Mouse (Mus musculus) forebrain, embryonic 14.5 days (tissue): ENCODE data around the gene Gm17304. TPM values are rescaled to one million over a fixed set of nuclear protein-coding genes. Genes with fewer than 3 reads are reported as not detected.
A peak's percentile ranks its signal among the peaks of the same experiment; 100 is the strongest.

Experiments
- ATAC-seq: fragments of 200-750 bp; cut with Nextera tagmentation; 2 replicates; pipeline ENCODE4 v1.8.0; 2017; ENCODE audit warnings: mild to moderate bottlenecking, moderate library complexity
- DNase-seq: peaks from one replicate; pipeline ENCODE4 v3.0.0-alpha.2; 2015; ENCODE audit warnings: low spot score
- H3K27ac ChIP-seq: fragments of 300-500 bp; sonication (generic); 2 replicates; pipeline ENCODE4 v1.5.1; 2014; ENCODE audit warnings: low read depth, mild to moderate bottlenecking, control low read depth, low read length, moderate library complexity
- H3K27me3 ChIP-seq: fragments of 300-500 bp; sonication (generic); replicated peaks from 2 replicates; pipeline ENCODE4 v1.6.1; 2014; ENCODE audit warnings: low read length, control low read depth, mixed read lengths; ENCODE audit not compliant: control insufficient read depth, insufficient read depth
- H3K36me3 ChIP-seq: fragments of 300-500 bp; sonication (generic); 2 replicates; pipeline ENCODE4 v1.6.1; 2014; ENCODE audit warnings: low read length, control low read depth; ENCODE audit not compliant: control insufficient read depth, insufficient read depth
- H3K4me1 ChIP-seq: fragments of 300-500 bp; sonication (generic); 2 replicates; pipeline ENCODE4 v1.6.1; 2014; ENCODE audit warnings: antibody characterized with exemption, low read length, control low read depth; ENCODE audit not compliant: control insufficient read depth, insufficient read depth
- H3K4me2 ChIP-seq: fragments of 300-500 bp; sonication (generic); 2 replicates; pipeline ENCODE4 v1.6.1; 2014; ENCODE audit warnings: mild to moderate bottlenecking, control low read depth, low read length
- H3K4me3 ChIP-seq: fragments of 300-500 bp; sonication (generic); 2 replicates; pipeline ENCODE4 v1.5.1; 2014; ENCODE audit warnings: low read depth, low read length, control low read depth
- H3K9ac ChIP-seq: fragments of 300-500 bp; sonication (generic); 2 replicates; pipeline ENCODE4 v1.6.1; 2014; ENCODE audit warnings: mild to moderate bottlenecking, low read length, control low read depth, moderate library complexity
- H3K9me3 ChIP-seq: fragments of 300-500 bp; sonication (generic); replicated peaks from 2 replicates; pipeline ENCODE4 v1.6.1; 2016; ENCODE audit warnings: low read length, control low read depth, mixed read lengths; ENCODE audit not compliant: control insufficient read depth
- WGBS: fragments of 180-500 bp; shearing (Covaris S2); extraction: QIAGEN DNeasy Blood & Tissue Kit; methylation state at CpG from one replicate; pipeline ENCODE4 v1.1.7; 2014; 5-methylcytosine and 5-hydroxymethylcytosine counted together
- polyA plus RNA-seq: library from polyadenylated mRNA; unstranded; fragments of >200 nt; fragmentation: Nextera tagmentation; extraction: Ambion mirVana; gene quantifications from 2 replicates; pipeline ENCODE4 v1.2.1, GENCODE M21; 2014

Gene Gm17304
- polyA plus RNA-seq, 1 experiment from 2014 or later, result not detected

GRCm38 (mm10) chr5:106580943-106581342, 28.0 kb upstream of the Gm17304 start:
- peaks cover 10% of the 10 kb centered on the region; the same call in 1 of the 2 replicates for H3K4me1 ChIP-seq
- ATAC-seq (no peak), DNase-seq (no peak)
- WGBS, result 85% methylated on average over 7 of the region's 7 CpGs
- H3K27ac ChIP-seq, result no peak overlapping the region
- H3K36me3 ChIP-seq, result no peaks in the 10 kb centered on the region
- H3K9ac ChIP-seq, result no peak overlapping the region
- peaks cover 42% of the 10 kb centered on the region for H3K27me3 ChIP-seq
- no peaks in the 10 kb centered on the region for H3K9me3 ChIP-seq
- H3K4me3 ChIP-seq, result no peak overlapping the region
- H3K4me2 ChIP-seq, result no peak overlapping the region

DNA sequence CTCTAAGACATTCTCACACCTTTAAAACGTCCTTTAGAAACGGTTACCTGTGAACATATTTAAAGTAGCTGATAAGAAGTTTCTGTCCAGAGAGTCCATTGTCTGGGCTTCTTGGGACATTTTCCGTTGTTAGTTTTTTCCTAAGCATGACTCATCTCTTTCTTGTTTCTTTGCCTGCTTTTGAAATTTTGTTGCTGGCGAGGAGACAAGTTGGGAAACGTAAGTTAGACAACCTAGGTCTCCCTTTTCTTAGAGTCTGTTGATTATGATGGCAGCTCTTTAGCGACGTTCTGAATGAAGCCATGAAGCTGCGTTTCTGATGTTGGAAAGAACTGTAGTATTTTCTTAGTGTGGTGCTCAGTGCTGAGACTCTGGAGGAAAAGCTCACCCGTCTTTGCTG, 19.9 kb upstream of the Gm17304 start:
- DNase-seq (no peak), ATAC-seq (no peak)
- no peaks in the 10 kb centered on the region; the same call in 1 of the 2 replicates for H3K36me3 ChIP-seq
- 0 out of 2 replicates have a peak, but pooled peaks cover 4% of the 10 kb centered on the region for H3K27me3 ChIP-seq
- H3K9ac ChIP-seq, result no peak overlapping the region
- no peaks in the 10 kb centered on the region for H3K9me3 ChIP-seq
- H3K4me2 ChIP-seq, result no peak overlapping the region
- no peak overlapping the region for H3K27ac ChIP-seq
- WGBS, result 93% methylated on average over 9 of the region's 9 CpGs
- H3K4me3 ChIP-seq, result no peak overlapping the region
- H3K4me1 ChIP-seq, result no peaks in the 10 kb centered on the region

GRCm38 (mm10) chr5:106589670-106590069, 19.2 kb upstream of the Gm17304 start:
- DNase-seq, result no peak
- WGBS, result 93% methylated on average over 11 of the region's 11 CpGs
- ATAC-seq, result no peak
- Histone ChIP-seq H3K36me3 (no peaks in the 10 kb centered on the region; the same call in 1 of the 2 replicates), H3K27ac (no peak overlapping the region), H3K27me3 (no peaks in the 10 kb centered on the region), H3K9ac (no peak overlapping the region), H3K9me3 (no peaks in the 10 kb centered on the region), H3K4me3 (no peak overlapping the region), H3K4me1 (no peaks in the 10 kb centered on the region), H3K4me2 (no peak overlapping the region)

- no peak overlapping the region for H3K4me3 ChIP-seq
- no peak overlapping the region for H3K9ac ChIP-seq
- H3K9me3 ChIP-seq, result no peaks in the 10 kb centered on the region
- no peaks in the 10 kb centered on the region for H3K27me3 ChIP-seq
- no peaks in the 10 kb centered on the region for H3K4me1 ChIP-seq
- no peak overlapping the region for H3K4me2 ChIP-seq
- H3K36me3 ChIP-seq, result no peaks in the 10 kb centered on the region; the same call in 1 of the 2 replicates
- ATAC-seq, result no peak
- peak; percentile 32 for DNase-seq
- no peak overlapping the region for H3K27ac ChIP-seq
- 83% methylated on average over 5 of the region's 5 CpGs for WGBS
These were observed 18.2 kb upstream of the Gm17304 start for GRCm38 (mm10) chr5:106590686-106591085.

DNA sequence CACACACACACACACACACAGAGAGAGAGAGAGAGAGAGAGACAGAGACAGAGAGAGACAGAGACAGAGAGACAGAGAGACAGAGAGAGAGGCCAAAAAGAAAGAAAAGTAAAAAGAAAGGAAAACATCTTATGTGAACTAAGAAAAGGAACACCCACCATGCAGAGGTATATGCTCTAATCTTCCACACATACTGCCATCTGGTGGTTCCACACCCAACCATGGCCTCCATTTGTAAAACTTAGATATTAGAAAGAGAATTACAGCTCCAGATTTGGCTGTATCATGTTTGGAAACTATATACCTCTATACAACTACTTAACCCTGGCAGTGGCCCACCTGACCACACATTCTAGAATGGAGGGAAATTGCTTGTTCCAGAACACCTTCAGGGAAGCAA, 14.5 kb upstream of the Gm17304 start:
- ATAC-seq (no peak), DNase-seq (peak; percentile 63)
- H3K27ac ChIP-seq, result no peak overlapping the region
- no peak overlapping the region for H3K4me2 ChIP-seq
- H3K36me3 ChIP-seq, result no peaks in the 10 kb centered on the region
- H3K4me3 ChIP-seq, result no peak overlapping the region
- no peaks in the 10 kb centered on the region for H3K9me3 ChIP-seq
- no peak overlapping the region for H3K9ac ChIP-seq
- H3K27me3 ChIP-seq, result no peaks in the 10 kb centered on the region
- no peaks in the 10 kb centered on the region for H3K4me1 ChIP-seq

- no peak overlapping the region for H3K27ac ChIP-seq
- H3K36me3 ChIP-seq, result 0 out of 2 replicates have a peak, but pooled peaks cover 3% of the 10 kb centered on the region
- H3K9ac ChIP-seq, result no peak overlapping the region
- no peak overlapping the region for H3K4me3 ChIP-seq
- 94% methylated on average over 2 of the region's 2 CpGs for WGBS
- no peaks in the 10 kb centered on the region for H3K4me1 ChIP-seq
- H3K27me3 ChIP-seq, result no peaks in the 10 kb centered on the region
- H3K9me3 ChIP-seq, result no peaks in the 10 kb centered on the region
- DNase-seq (no peak), ATAC-seq (peak; percentile 50; the same call in 1 of the 2 replicates)
- no peak overlapping the region for H3K4me2 ChIP-seq
These were observed 11.4 kb upstream of the Gm17304 start for GRCm38 (mm10) chr5:106597472-106597871.

DNA sequence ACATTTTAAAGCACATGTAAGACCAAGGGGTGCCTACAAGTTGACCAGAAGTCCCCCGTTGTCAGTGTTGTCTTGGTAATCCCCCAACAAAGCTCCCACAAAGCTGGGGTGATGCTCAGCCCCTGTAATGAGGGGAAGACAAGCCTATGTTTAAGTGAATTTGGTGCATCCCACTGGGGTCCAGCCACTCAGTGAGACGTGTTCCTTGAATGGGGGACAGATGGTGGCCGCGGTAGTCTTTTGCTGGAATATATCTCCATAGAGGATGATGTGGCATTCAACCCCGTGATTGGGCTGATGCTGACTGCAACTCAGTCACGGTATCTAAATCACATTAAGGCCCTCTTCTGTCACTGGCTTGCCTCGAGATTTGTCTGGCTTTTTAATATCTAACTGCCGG, 9.4 kb upstream of the Gm17304 start:
- Histone ChIP-seq H3K4me3 (no peak overlapping the region), H3K27me3 (no peaks in the 10 kb centered on the region), H3K27ac (no peak overlapping the region), H3K4me1 (no peaks in the 10 kb centered on the region), H3K4me2 (no peak overlapping the region), H3K9me3 (no peaks in the 10 kb centered on the region), H3K9ac (no peak overlapping the region), H3K36me3 (0 out of 2 replicates have a peak, but pooled peaks cover 3% of the 10 kb centered on the region)
- 87% methylated on average over 8 of the region's 8 CpGs for WGBS
- DNase-seq, result no peak
- no peak for ATAC-seq

DNA sequence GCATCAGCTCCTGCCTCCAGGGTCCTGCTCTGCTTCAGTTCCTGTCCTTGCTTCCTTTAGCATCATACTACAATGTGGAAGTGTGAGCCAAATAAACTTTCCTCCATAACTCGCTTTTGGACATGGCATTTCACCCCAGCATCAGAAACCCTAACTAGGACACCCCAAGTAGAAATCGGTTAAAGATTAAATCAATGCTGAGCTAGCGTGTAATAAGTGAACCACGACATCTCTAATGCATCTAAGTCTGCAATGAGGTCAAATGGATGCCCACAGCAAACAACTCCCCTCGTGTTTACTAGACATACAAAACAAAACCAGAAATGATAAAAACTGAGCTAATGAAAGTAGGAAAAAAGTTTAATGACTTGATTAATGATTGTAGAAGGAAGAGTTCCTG, 4.5 kb upstream of the Gm17304 start:
- no peak overlapping the region for H3K4me2 ChIP-seq
- WGBS, result 93% methylated on average over 5 of the region's 5 CpGs
- ATAC-seq, result no peak
- H3K27ac ChIP-seq, result no peak overlapping the region
- no peak for DNase-seq
- no peak overlapping the region for H3K4me3 ChIP-seq
- H3K36me3 ChIP-seq, result peaks cover 7% of the 10 kb centered on the region; the same call in 1 of the 2 replicates
- no peaks in the 10 kb centered on the region for H3K27me3 ChIP-seq
- H3K9me3 ChIP-seq, result no peaks in the 10 kb centered on the region
- H3K4me1 ChIP-seq, result no peaks in the 10 kb centered on the region
- no peak overlapping the region for H3K9ac ChIP-seq

- Histone ChIP-seq H3K36me3 (peaks cover 7% of the 10 kb centered on the region; the same call in 1 of the 2 replicates), H3K4me2 (no peak overlapping the region), H3K4me1 (no peaks in the 10 kb centered on the region), H3K27me3 (no peaks in the 10 kb centered on the region), H3K27ac (no peak overlapping the region), H3K9me3 (no peaks in the 10 kb centered on the region), H3K4me3 (no peak overlapping the region), H3K9ac (no peak overlapping the region)
- no peak for DNase-seq
- ATAC-seq, result no peak
- WGBS, result 84% methylated on average over 6 of the region's 6 CpGs
These were observed 3.8 kb upstream of the Gm17304 start for GRCm38 (mm10) chr5:106605096-106605495.
